ENCODE assay signal across 19 mouse cellular contexts in the genomic region with DNA sequence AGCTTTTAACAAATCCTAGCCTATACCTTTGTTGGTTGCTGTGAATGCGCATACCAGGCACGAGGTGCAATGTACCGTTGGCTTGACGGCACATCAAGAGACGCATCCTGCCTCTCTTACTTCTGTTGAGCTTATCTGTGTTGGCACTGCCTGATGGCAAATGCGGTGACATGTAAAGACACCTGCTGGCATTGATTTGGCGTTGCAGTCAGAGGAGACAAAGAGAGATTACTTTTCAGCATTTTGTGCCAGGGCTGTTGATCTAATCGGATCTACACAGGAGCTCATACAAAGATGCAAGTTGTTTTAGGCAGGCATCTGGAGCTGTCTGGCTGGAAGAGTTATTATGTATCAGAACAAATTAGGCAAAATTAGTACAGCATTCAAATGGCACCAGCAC.
DNase-seq lines count a peak whose midpoint lies in the region; ATAC-seq lines count a peak whose summit lies in the region.
"Had no signal": no experiment of that assay in that cellular context is flagged by ENCODE, and none has a peak within 500 bp of the region (broad histone marks: within the 10 kb centered on the region; RNA-seq: fewer than 3 reads in every experiment).

No protein-coding gene starts in this region.

- no peaks in the 10 kb centered on the region for H3K36me3 ChIP-seq in forebrain, embryonic 13.5 days (ENCODE audit: poor library complexity, severe bottlenecking)
- no peaks in the 10 kb centered on the region for H3K36me3 ChIP-seq in forebrain, embryonic 15.5 days
- no peaks in the 10 kb centered on the region for H3K36me3 ChIP-seq in hindbrain, embryonic 16.5 days (ENCODE audit: control insufficient read depth, insufficient read depth, low read length)
- no peaks in the 10 kb centered on the region for H3K36me3 ChIP-seq in hindbrain, embryonic 11.5 days (ENCODE audit: control insufficient read depth, insufficient read depth, low read length)
- H3K36me3 ChIP-seq in midbrain, embryonic 15.5 days (replicated peaks) = no peaks in the 10 kb centered on the region
- H3K36me3 ChIP-seq in midbrain, embryonic 11.5 days (ENCODE audit: control insufficient read depth, insufficient read depth, low read length) = no peaks in the 10 kb centered on the region
- H3K36me3 ChIP-seq: limb, embryonic 10.5 days; liver, embryonic 15.5 days; lung, embryonic 15.5 days; neural tube, embryonic 12.5 days had no signal

- no peaks in the 10 kb centered on the region for H3K9me3 ChIP-seq in forebrain, embryonic 13.5 days (replicated peaks)
- H3K9me3 ChIP-seq in forebrain, embryonic 15.5 days = no peaks in the 10 kb centered on the region
- no peaks in the 10 kb centered on the region for H3K9me3 ChIP-seq in hindbrain, embryonic 16.5 days (ENCODE audit: control insufficient read depth, low read length)
- H3K9me3 ChIP-seq in hindbrain, embryonic 11.5 days (ENCODE audit: control insufficient read depth, low read length) = no peaks in the 10 kb centered on the region
- H3K9me3 ChIP-seq in midbrain, embryonic 15.5 days = no peaks in the 10 kb centered on the region
- H3K9me3 ChIP-seq in midbrain, embryonic 11.5 days (ENCODE audit: control insufficient read depth, low read length) = no peaks in the 10 kb centered on the region
- H3K9me3 ChIP-seq: limb, embryonic 10.5 days; liver, embryonic 15.5 days; lung, embryonic 15.5 days; neural tube, embryonic 12.5 days had no signal

- 43% methylated on average over 8 of the region's 8 CpGs for WGBS in forebrain, embryonic 13.5 days
- 31% methylated on average over 8 of the region's 8 CpGs for WGBS in forebrain, embryonic 15.5 days
- WGBS in hindbrain, embryonic 16.5 days = 61% methylated on average over 8 of the region's 8 CpGs
- WGBS in hindbrain, embryonic 11.5 days = 87% methylated on average over 8 of the region's 8 CpGs
- WGBS in midbrain, embryonic 15.5 days = 60% methylated on average over 8 of the region's 8 CpGs
- WGBS in midbrain, embryonic 11.5 days = 81% methylated on average over 8 of the region's 8 CpGs

- 0 out of 2 replicates have a peak, but pooled peaks cover 6% of the 10 kb centered on the region for H3K4me1 ChIP-seq in forebrain, embryonic 13.5 days
- peaks cover 5% of the 10 kb centered on the region; the same call in 1 of the 2 replicates for H3K4me1 ChIP-seq in forebrain, embryonic 15.5 days
- H3K4me1 ChIP-seq in hindbrain, embryonic 16.5 days (ENCODE audit: control insufficient read depth, insufficient read depth, low read depth, low read length) = peaks cover 4% of the 10 kb centered on the region; the same call in 1 of the 2 replicates
- no peaks in the 10 kb centered on the region for H3K4me1 ChIP-seq in hindbrain, embryonic 11.5 days (replicated peaks; ENCODE audit: control insufficient read depth, insufficient read depth, low read length)
- no peaks in the 10 kb centered on the region for H3K4me1 ChIP-seq in midbrain, embryonic 15.5 days
- H3K4me1 ChIP-seq in midbrain, embryonic 11.5 days (ENCODE audit: control insufficient read depth, insufficient read depth, low read length) = no peaks in the 10 kb centered on the region
- H3K4me1 ChIP-seq: liver, embryonic 15.5 days; neural tube, embryonic 12.5 days had no signal

- peak; percentile 40; the same call in 1 of the 2 replicates for ATAC-seq in forebrain, embryonic 13.5 days
- no peak for ATAC-seq in forebrain, embryonic 15.5 days (replicated peaks)
- peak; percentile 76 for ATAC-seq in hindbrain, embryonic 16.5 days
- no peak for ATAC-seq in hindbrain, embryonic 11.5 days (ENCODE audit: low FRiP score)
- peak; percentile 24; the same call in 1 of the 2 replicates for ATAC-seq in midbrain, embryonic 15.5 days (replicated peaks)
- ATAC-seq in midbrain, embryonic 11.5 days (ENCODE audit: low FRiP score) = no peak
- ATAC-seq: inflammation-experienced regulatory T-cells, adult 6 months had no signal

- no peak overlapping the region for H3K4me2 ChIP-seq in forebrain, embryonic 13.5 days
- no peak overlapping the region for H3K4me2 ChIP-seq in forebrain, embryonic 15.5 days (replicated peaks)
- H3K4me2 ChIP-seq in hindbrain, embryonic 16.5 days (ENCODE audit: low read length) = no peak overlapping the region
- H3K4me2 ChIP-seq in hindbrain, embryonic 11.5 days (replicated peaks; ENCODE audit: low read depth, low read length) = no peak overlapping the region
- no peak overlapping the region for H3K4me2 ChIP-seq in midbrain, embryonic 15.5 days
- H3K4me2 ChIP-seq in midbrain, embryonic 11.5 days = no peak overlapping the region
- H3K4me2 ChIP-seq: liver, embryonic 15.5 days; lung, embryonic 15.5 days; neural tube, embryonic 12.5 days had no signal

- no peak overlapping the region for H3K27ac ChIP-seq in forebrain, embryonic 13.5 days
- H3K27ac ChIP-seq in forebrain, embryonic 15.5 days (replicated peaks) = no peak overlapping the region
- no peak overlapping the region for H3K27ac ChIP-seq in hindbrain, embryonic 16.5 days (ENCODE audit: low read depth, low read length)
- no peak overlapping the region for H3K27ac ChIP-seq in hindbrain, embryonic 11.5 days (ENCODE audit: low read depth, low read length)
- no peak overlapping the region for H3K27ac ChIP-seq in midbrain, embryonic 15.5 days
- no peak overlapping the region for H3K27ac ChIP-seq in midbrain, embryonic 11.5 days (ENCODE audit: low read depth, low read length)
- H3K27ac ChIP-seq: left cerebral cortex, adult 2 months; limb, embryonic 10.5 days; liver, embryonic 15.5 days; lung, embryonic 15.5 days; neural tube, embryonic 12.5 days had no signal

- H3K9ac ChIP-seq in forebrain, embryonic 13.5 days = no peak overlapping the region
- H3K9ac ChIP-seq in forebrain, embryonic 15.5 days (replicated peaks) = no peak overlapping the region
- H3K9ac ChIP-seq in hindbrain, embryonic 16.5 days (ENCODE audit: low read depth, low read length) = no peak overlapping the region
- no peak overlapping the region for H3K9ac ChIP-seq in hindbrain, embryonic 11.5 days (ENCODE audit: low read depth, low read length)
- no peak overlapping the region for H3K9ac ChIP-seq in midbrain, embryonic 15.5 days
- no peak overlapping the region for H3K9ac ChIP-seq in midbrain, embryonic 11.5 days (ENCODE audit: low read length)
- H3K9ac ChIP-seq: liver, embryonic 15.5 days; lung, embryonic 15.5 days; neural tube, embryonic 12.5 days had no signal

- no peaks in the 10 kb centered on the region for H3K27me3 ChIP-seq in forebrain, embryonic 13.5 days
- H3K27me3 ChIP-seq in forebrain, embryonic 15.5 days = no peaks in the 10 kb centered on the region
- H3K27me3 ChIP-seq in hindbrain, embryonic 16.5 days (replicated peaks; ENCODE audit: control insufficient read depth, insufficient read depth, low read length) = no peaks in the 10 kb centered on the region
- no peaks in the 10 kb centered on the region for H3K27me3 ChIP-seq in hindbrain, embryonic 11.5 days (ENCODE audit: control insufficient read depth, insufficient read depth, low read length)
- H3K27me3 ChIP-seq in midbrain, embryonic 15.5 days (replicated peaks) = no peaks in the 10 kb centered on the region
- no peaks in the 10 kb centered on the region for H3K27me3 ChIP-seq in midbrain, embryonic 11.5 days (ENCODE audit: control insufficient read depth, insufficient read depth, low read length)
- H3K27me3 ChIP-seq: liver, embryonic 15.5 days; lung, embryonic 15.5 days; neural tube, embryonic 12.5 days had no signal

- no peak overlapping the region for H3K4me3 ChIP-seq in forebrain, embryonic 13.5 days
- no peak overlapping the region for H3K4me3 ChIP-seq in forebrain, embryonic 15.5 days
- no peak overlapping the region for H3K4me3 ChIP-seq in hindbrain, embryonic 16.5 days (ENCODE audit: low read length)
- H3K4me3 ChIP-seq in hindbrain, embryonic 11.5 days (ENCODE audit: low read depth, low read length) = no peak overlapping the region
- no peak overlapping the region for H3K4me3 ChIP-seq in midbrain, embryonic 15.5 days
- H3K4me3 ChIP-seq in midbrain, embryonic 11.5 days (ENCODE audit: low read depth, low read length) = no peak overlapping the region
- H3K4me3 ChIP-seq: left cerebral cortex, adult 2 months; limb, embryonic 10.5 days; liver, embryonic 15.5 days; lung, embryonic 15.5 days; neural tube, embryonic 12.5 days had no signal

- DNase-seq in hindbrain, embryonic 11.5 days (ENCODE audit: low spot score) = no peak
- DNase-seq in midbrain, embryonic 11.5 days (ENCODE audit: low spot score, missing footprints) = no peak
- DNase-seq in heart, adult 18-20 months = no peak
- DNase-seq: adrenal gland, adult 2 months; gastrocnemius, postnatal 25 days; kidney, adult 18-20 months; kidney, postnatal 4 days; liver; lung, postnatal 36 days had no signal

Comparison
In these comparisons a context has a peak if more than half of its experiments do, and no peak if none do; other contexts are left out.
1. ATAC-seq: peak in forebrain, embryonic 13.5 days (single experiment), hindbrain, embryonic 16.5 days (single experiment) and midbrain, embryonic 15.5 days (single experiment); none in forebrain, embryonic 15.5 days (single experiment), hindbrain, embryonic 11.5 days (single experiment) and midbrain, embryonic 11.5 days (single experiment).